8 mouse cellular contexts compared by ENCODE assay signal in the genomic region with DNA sequence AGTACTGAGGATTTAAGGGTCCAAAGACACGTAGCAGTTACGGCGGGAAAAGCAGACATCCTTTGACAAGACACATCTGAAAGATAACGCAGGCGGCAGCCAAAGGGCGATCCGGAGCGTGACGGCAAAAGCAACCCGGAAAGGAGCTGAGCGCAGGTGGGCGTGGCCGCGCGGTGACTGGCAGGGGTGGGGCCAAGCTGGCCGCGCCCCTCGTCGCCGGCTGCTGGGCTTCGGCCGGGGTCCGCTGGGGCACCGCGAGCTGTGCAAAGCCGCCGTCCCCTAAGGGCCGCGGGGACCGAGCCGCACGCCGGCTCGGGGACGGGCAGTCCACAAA. TPM values are rescaled to one million over a fixed set of nuclear protein-coding genes. Genes with fewer than 3 reads are reported as not detected.
DNase-seq lines count a peak whose midpoint lies in the region; ATAC-seq lines count a peak whose summit lies in the region.

Lrp10 (plus strand) TSS at position 179 of the 334 bp plus-strand sequence.

- DNase-seq in 3T3-L1 (ENCODE audit: low read depth, low spot score): peak; percentile 79
- DNase-seq in adrenal gland, postnatal 4 days (ENCODE audit: low spot score in 2 of 2): peak; percentile 73 to 76
- peak; percentile 91 for DNase-seq in embryonic facial prominence, embryonic 14.5 days (ENCODE audit: low spot score)
- peak; percentile 82 for DNase-seq in heart, adult 8-10 months (ENCODE audit: low spot score)
- DNase-seq in kidney, adult 9 months: peak; percentile 90
- peak; percentile 88 to 95 for DNase-seq in spleen, adult 18-20 months

- H3K4me1 ChIP-seq in embryonic facial prominence, embryonic 14.5 days (ENCODE audit: control insufficient read depth, insufficient read depth, low read length): peaks cover 3% of the 10 kb centered on the region; the same call in 1 of the 2 replicates
- peaks cover 14% of the 10 kb centered on the region; the same call in 1 of the 2 replicates for H3K4me1 ChIP-seq in limb, embryonic 13.5 days
- peaks cover 13% of the 10 kb centered on the region for H3K4me1 ChIP-seq in midbrain, embryonic 15.5 days

- H3K36me3 ChIP-seq in embryonic facial prominence, embryonic 14.5 days (ENCODE audit: control insufficient read depth, insufficient read depth, low read length): peaks cover 25% of the 10 kb centered on the region
- H3K36me3 ChIP-seq in limb, embryonic 13.5 days: peaks cover 31% of the 10 kb centered on the region
- H3K36me3 ChIP-seq in midbrain, embryonic 15.5 days (replicated peaks): 0 out of 2 replicates have a peak, but pooled peaks cover 11% of the 10 kb centered on the region

- H3K9ac ChIP-seq in embryonic facial prominence, embryonic 14.5 days (ENCODE audit: low read depth, low read length): peak within 1 kb of the TSS; percentile 82
- peak within 1 kb of the TSS; percentile 82 for H3K9ac ChIP-seq in limb, embryonic 13.5 days
- H3K9ac ChIP-seq in midbrain, embryonic 15.5 days: peak within 1 kb of the TSS; percentile 82

- H3K4me3 ChIP-seq in embryonic facial prominence, embryonic 14.5 days (ENCODE audit: low read depth, low read length): peak within 1 kb of the TSS; percentile 88
- peak within 1 kb of the TSS; percentile 82 for H3K4me3 ChIP-seq in limb, embryonic 13.5 days
- H3K4me3 ChIP-seq in midbrain, embryonic 15.5 days: peak within 1 kb of the TSS; percentile 80

- 0% methylated on average over 4 of the region's 35 CpGs for WGBS in embryonic facial prominence, embryonic 14.5 days
- WGBS in limb, embryonic 13.5 days: under 1% methylated on average over 35 of the region's 35 CpGs
- WGBS in midbrain, embryonic 15.5 days: 0% methylated on average over 35 of the region's 35 CpGs

- peak within 1 kb of the TSS; percentile 83 for H3K4me2 ChIP-seq in embryonic facial prominence, embryonic 14.5 days (ENCODE audit: low read depth, low read length)
- peak within 1 kb of the TSS; percentile 79 for H3K4me2 ChIP-seq in limb, embryonic 13.5 days (replicated peaks)
- H3K4me2 ChIP-seq in midbrain, embryonic 15.5 days: peak within 1 kb of the TSS; percentile 86

- H3K27me3 ChIP-seq in embryonic facial prominence, embryonic 14.5 days (replicated peaks; ENCODE audit: control insufficient read depth, insufficient read depth, low read length): no peaks in the 10 kb centered on the region
- no peaks in the 10 kb centered on the region for H3K27me3 ChIP-seq in limb, embryonic 13.5 days
- H3K27me3 ChIP-seq in midbrain, embryonic 15.5 days (replicated peaks): no peaks in the 10 kb centered on the region

- peak; percentile 92 for ATAC-seq in embryonic facial prominence, embryonic 14.5 days (ENCODE audit: low read depth)
- ATAC-seq in limb, embryonic 13.5 days (ENCODE audit: low FRiP score, low read depth): peak; percentile 90
- ATAC-seq in midbrain, embryonic 15.5 days (replicated peaks): peak; percentile 93

- peak within 1 kb of the TSS; percentile 67 for H3K27ac ChIP-seq in embryonic facial prominence, embryonic 14.5 days (replicated peaks; ENCODE audit: low read depth, low read length)
- H3K27ac ChIP-seq in limb, embryonic 13.5 days: peak within 1 kb of the TSS; percentile 65
- H3K27ac ChIP-seq in midbrain, embryonic 15.5 days: peak within 1 kb of the TSS; percentile 73

- H3K9me3 ChIP-seq in embryonic facial prominence, embryonic 14.5 days (ENCODE audit: control insufficient read depth, low read length): no peaks in the 10 kb centered on the region
- no peaks in the 10 kb centered on the region for H3K9me3 ChIP-seq in limb, embryonic 13.5 days
- H3K9me3 ChIP-seq in midbrain, embryonic 15.5 days: no peaks in the 10 kb centered on the region

RNA-seq across cellular contexts. Expression of gene Lrp10, which starts in this region (rescaled TPM):
- total RNA-seq in adrenal gland, postnatal 4 days (2021): 10 to 100 TPM; 77.0 to 88.0 TPM
- 41.0 and 43.4 TPM in 2 replicates for polyA plus RNA-seq in embryonic facial prominence, embryonic 14.5 days (2014; fragmentation: Nextera tagmentation; extraction: Ambion mirVana)
- total RNA-seq in heart, adult 8-10 months (2022): 10 to 100 TPM; 45.5 to 62.2 (median 50.7) TPM
- polyA plus RNA-seq in limb, embryonic 13.5 days (2015; fragmentation: Nextera tagmentation; extraction: Ambion mirVana): 31.0 and 34.4 TPM in 2 replicates
- 28.9 and 31.4 TPM in 2 replicates for polyA plus RNA-seq in midbrain, embryonic 15.5 days (2015; fragmentation: Nextera tagmentation; extraction: Ambion mirVana)

Comparison
In these comparisons a context has a peak if more than half of its experiments do, and no peak if none do; other contexts are left out.
1. Peak in every context shown above with its lines: DNase-seq, ATAC-seq, H3K4me3 ChIP-seq and H3K27ac ChIP-seq.